Mouse (Mus musculus): ENCODE measurements around the gene Magi1. TPM values are rescaled to one million over a fixed set of nuclear protein-coding genes. Genes with fewer than 3 reads are reported as not detected.

The Magi1 gene
- polyA plus RNA-seq, 1 experiment from 2014 or later = 29.9 TPM

- Histone ChIP-seq H3K9ac (replicated peaks) (no peak overlapping the region), H3K27me3 (replicated peaks) (no peaks in the 10 kb centered on the region), H3K4me2 (no peak overlapping the region), H3K9me3 (replicated peaks) (no peaks in the 10 kb centered on the region), H3K36me3 (no peaks in the 10 kb centered on the region), H3K4me3 (replicated peaks) (no peak overlapping the region), H3K27ac (replicated peaks) (no peak overlapping the region), H3K4me1 (no peaks in the 10 kb centered on the region)
- ATAC-seq (ENCODE audit: low FRiP score) = no peak
- 76% methylated on average over 4 of the region's 4 CpGs for WGBS
These were observed 347.9 kb downstream of the Magi1 start for GRCm38 (mm10) chr6:93935793-93936192.

- H3K36me3 ChIP-seq = no peaks in the 10 kb centered on the region
- no peak overlapping the region for H3K27ac ChIP-seq (replicated peaks)
- WGBS = 87% methylated on average over 2 of the region's 2 CpGs
- no peak for ATAC-seq (ENCODE audit: low FRiP score)
- H3K9me3 ChIP-seq (replicated peaks) = no peaks in the 10 kb centered on the region
- no peak overlapping the region for H3K9ac ChIP-seq (replicated peaks)
- no peak overlapping the region for H3K4me3 ChIP-seq (replicated peaks)
- H3K27me3 ChIP-seq (replicated peaks) = no peaks in the 10 kb centered on the region
- H3K4me2 ChIP-seq = no peak overlapping the region
- no peaks in the 10 kb centered on the region for H3K4me1 ChIP-seq
These were observed 349.0 kb downstream of the Magi1 start for GRCm38 (mm10) chr6:93934700-93935099.

DNA sequence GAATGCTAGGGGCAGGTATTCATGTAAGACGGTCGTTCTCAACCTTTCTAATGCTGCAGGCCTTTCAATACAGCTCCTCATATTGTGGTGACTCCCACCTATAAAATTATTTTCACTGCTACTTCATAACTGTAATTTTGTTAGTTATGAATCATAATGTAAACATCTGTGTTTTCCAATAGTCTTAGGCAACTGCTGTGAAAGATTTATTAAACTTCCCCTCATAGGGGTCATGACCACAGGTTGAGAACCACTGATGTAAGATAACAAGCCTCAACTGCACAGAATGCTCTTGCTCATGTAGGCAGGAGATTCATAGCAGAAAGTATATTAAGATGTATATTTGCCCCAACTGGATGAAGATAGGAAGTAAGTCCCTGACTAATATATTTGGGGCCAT is 359.1 kb downstream of the Magi1 start:
- no peak overlapping the region for H3K27ac ChIP-seq (replicated peaks)
- H3K27me3 ChIP-seq (replicated peaks) = no peaks in the 10 kb centered on the region
- H3K4me2 ChIP-seq = no peak overlapping the region
- no peaks in the 10 kb centered on the region for H3K36me3 ChIP-seq
- no peak overlapping the region for H3K4me3 ChIP-seq (replicated peaks)
- H3K9ac ChIP-seq (replicated peaks) = no peak overlapping the region
- peaks cover 10% of the 10 kb centered on the region for H3K4me1 ChIP-seq
- 95% methylated on average over 2 of the region's 2 CpGs for WGBS
- no peaks in the 10 kb centered on the region for H3K9me3 ChIP-seq (replicated peaks)
- ATAC-seq (ENCODE audit: low FRiP score) = no peak

GRCm38 (mm10) chr6:93923972-93924371 is 359.7 kb downstream of the Magi1 start:
- H3K27ac ChIP-seq (replicated peaks) = no peak overlapping the region
- no peaks in the 10 kb centered on the region for H3K36me3 ChIP-seq
- H3K4me2 ChIP-seq = no peak overlapping the region
- ATAC-seq (ENCODE audit: low FRiP score) = no peak
- no peak overlapping the region for H3K4me3 ChIP-seq (replicated peaks)
- WGBS = 49% methylated on average over 3 of the region's 3 CpGs
- H3K9me3 ChIP-seq (replicated peaks) = no peaks in the 10 kb centered on the region
- H3K27me3 ChIP-seq (replicated peaks) = no peaks in the 10 kb centered on the region
- H3K4me1 ChIP-seq = peaks cover 10% of the 10 kb centered on the region
- no peak overlapping the region for H3K9ac ChIP-seq (replicated peaks)

- no peak overlapping the region for H3K4me3 ChIP-seq (replicated peaks)
These were observed 360.4 kb downstream of the Magi1 start for GRCm38 (mm10) chr6:93923351-93923750.

DNA sequence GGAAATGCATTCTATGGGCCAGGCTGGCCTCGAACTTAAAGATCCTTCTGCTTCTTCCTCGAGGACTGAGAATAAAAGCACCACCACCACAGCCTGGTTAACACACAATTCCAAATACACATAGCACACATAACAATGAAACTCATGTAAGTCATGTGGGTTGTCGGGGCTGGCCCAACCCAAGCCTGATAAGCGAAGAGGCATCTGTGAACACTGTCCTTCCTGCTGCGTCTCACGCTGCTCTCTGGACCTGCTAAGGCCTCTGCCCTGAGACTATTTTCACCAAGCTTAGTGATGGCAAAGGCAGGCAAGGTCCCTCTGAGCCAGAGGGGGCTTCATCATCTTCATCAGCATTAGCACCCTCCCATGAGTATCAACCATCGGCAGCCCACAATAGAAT is 360.8 kb downstream of the Magi1 start:
- Histone ChIP-seq H3K9ac (replicated peaks) (no peak overlapping the region), H3K4me1 (peaks cover 10% of the 10 kb centered on the region), H3K4me3 (replicated peaks) (no peak overlapping the region), H3K27me3 (replicated peaks) (no peaks in the 10 kb centered on the region), H3K9me3 (replicated peaks) (no peaks in the 10 kb centered on the region), H3K27ac (replicated peaks) (no peak overlapping the region), H3K4me2 (no peak overlapping the region), H3K36me3 (no peaks in the 10 kb centered on the region)
- no peak for ATAC-seq (ENCODE audit: low FRiP score)
- 80% methylated on average over 7 of the region's 7 CpGs for WGBS

More at GRCm38 (mm10) chr6:93923351-93923750, 360.4 kb downstream of the Magi1 start:
- H3K36me3 ChIP-seq = no peaks in the 10 kb centered on the region
- H3K27ac ChIP-seq (replicated peaks) = no peak overlapping the region
- H3K27me3 ChIP-seq (replicated peaks) = no peaks in the 10 kb centered on the region
- no peak for ATAC-seq (ENCODE audit: low FRiP score)
- WGBS = 38% methylated on average over 5 of the region's 5 CpGs
- H3K4me1 ChIP-seq = peaks cover 10% of the 10 kb centered on the region
- H3K4me2 ChIP-seq = no peak overlapping the region
- H3K9me3 ChIP-seq (replicated peaks) = no peaks in the 10 kb centered on the region
- no peak overlapping the region for H3K9ac ChIP-seq (replicated peaks)

GRCm38 (mm10) chr6:93913226-93913861 is 370.4 kb downstream of the Magi1 start:
- Histone ChIP-seq H3K9ac (replicated peaks) (peak overlapping the region; percentile 87), H3K4me2 (peak overlapping the region; percentile 72), H3K27ac (replicated peaks) (peak overlapping the region; percentile 94), H3K27me3 (replicated peaks) (no peaks in the 10 kb centered on the region), H3K9me3 (replicated peaks) (no peaks in the 10 kb centered on the region), H3K36me3 (no peaks in the 10 kb centered on the region), H3K4me3 (replicated peaks) (peak overlapping the region; percentile 61), H3K4me1 (peaks cover 34% of the 10 kb centered on the region)
- ATAC-seq (ENCODE audit: low FRiP score) = peak; percentile 68
- 2% methylated on average over 22 of the region's 22 CpGs for WGBS

DNA sequence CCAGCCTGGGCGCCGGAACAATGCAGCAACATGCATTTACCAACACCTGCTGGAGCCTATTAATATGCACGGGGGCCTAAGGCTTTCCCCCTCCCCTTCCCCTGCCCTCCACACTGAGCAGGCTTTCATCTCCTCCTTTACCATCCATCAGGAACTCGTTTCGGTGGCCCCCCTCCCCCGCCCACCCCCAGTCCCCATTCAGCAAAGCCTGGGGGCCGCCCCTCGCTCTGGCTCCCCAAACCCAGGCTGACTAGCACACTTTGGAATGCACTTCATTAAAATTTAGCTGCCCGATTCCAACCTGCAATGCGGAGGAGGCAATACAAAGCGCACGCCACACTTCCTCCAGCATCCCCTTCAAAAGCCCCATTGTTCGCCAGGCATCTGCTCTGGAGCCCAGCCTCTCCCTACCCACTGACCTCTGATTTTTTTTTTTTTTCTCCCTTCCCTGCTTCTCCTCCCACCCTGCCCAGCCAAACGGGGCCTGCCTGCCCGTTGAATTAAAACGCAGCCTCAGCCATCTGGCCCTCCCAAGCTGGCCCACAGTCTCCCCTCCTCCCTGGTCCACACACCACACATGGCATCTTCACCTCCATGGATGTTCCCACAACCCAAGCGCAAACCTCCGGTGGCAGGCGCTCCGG is 371.0 kb downstream of the Magi1 start:
- under 1% methylated on average over 20 of the region's 20 CpGs for WGBS
- Histone ChIP-seq H3K4me1 (peaks cover 34% of the 10 kb centered on the region), H3K4me2 (peak overlapping the region; percentile 72), H3K27me3 (replicated peaks) (no peaks in the 10 kb centered on the region), H3K9ac (replicated peaks) (peak overlapping the region; percentile 87), H3K36me3 (no peaks in the 10 kb centered on the region), H3K9me3 (replicated peaks) (no peaks in the 10 kb centered on the region), H3K4me3 (replicated peaks) (peak overlapping the region; percentile 61), H3K27ac (replicated peaks) (peak overlapping the region; percentile 94)
- peak; percentile 85 for ATAC-seq (ENCODE audit: low FRiP score)

GRCm38 (mm10) chr6:93912003-93912581 is 371.6 kb downstream of the Magi1 start:
- 10% methylated on average over 8 of the region's 8 CpGs for WGBS
- H3K27me3 ChIP-seq (replicated peaks) = no peaks in the 10 kb centered on the region
- H3K9me3 ChIP-seq (replicated peaks) = no peaks in the 10 kb centered on the region
- H3K9ac ChIP-seq (replicated peaks) = peak overlapping the region; percentile 87
- peaks cover 34% of the 10 kb centered on the region for H3K4me1 ChIP-seq
- peak overlapping the region; percentile 94 for H3K27ac ChIP-seq (replicated peaks)
- H3K4me3 ChIP-seq (replicated peaks) = peak overlapping the region; percentile 61
- peak; percentile 40 for ATAC-seq (ENCODE audit: low FRiP score)
- H3K4me2 ChIP-seq = peak overlapping the region; percentile 72
- no peaks in the 10 kb centered on the region for H3K36me3 ChIP-seq

- ATAC-seq (ENCODE audit: low FRiP score) = no peak
- H3K9ac ChIP-seq (replicated peaks) = peak overlapping the region; percentile 87
- H3K27me3 ChIP-seq (replicated peaks) = no peaks in the 10 kb centered on the region
- peak overlapping the region; percentile 30 for H3K27ac ChIP-seq (replicated peaks)
- peak overlapping the region; percentile 61 for H3K4me3 ChIP-seq (replicated peaks)
- no peaks in the 10 kb centered on the region for H3K9me3 ChIP-seq (replicated peaks)
- 12% methylated on average over 2 of the region's 2 CpGs for WGBS
- H3K4me1 ChIP-seq = peaks cover 34% of the 10 kb centered on the region
- no peaks in the 10 kb centered on the region for H3K36me3 ChIP-seq
- peak overlapping the region; percentile 72 for H3K4me2 ChIP-seq
These were observed 372.3 kb downstream of the Magi1 start for GRCm38 (mm10) chr6:93911420-93911819.

DNA sequence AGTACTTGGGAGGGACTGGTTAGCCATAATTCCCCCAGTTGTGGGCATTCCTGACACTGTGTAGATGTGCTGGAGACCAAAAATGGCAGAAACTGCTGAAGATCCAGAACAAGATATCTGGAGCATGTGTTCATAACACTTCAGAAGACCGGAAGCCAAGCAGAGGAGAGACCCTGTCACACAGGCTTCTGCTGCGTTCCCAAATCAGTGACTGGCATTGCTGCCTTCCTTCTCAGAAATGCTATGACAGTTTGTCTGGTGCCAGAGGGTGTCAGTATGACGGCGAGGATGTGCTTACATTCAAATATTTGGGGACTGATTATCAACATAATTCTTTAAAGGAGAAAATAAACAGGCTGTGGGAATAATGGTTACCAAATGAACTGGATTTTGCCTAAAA is 373.7 kb downstream of the Magi1 start:
- no peaks in the 10 kb centered on the region for H3K27me3 ChIP-seq (replicated peaks)
- no peak for ATAC-seq (ENCODE audit: low FRiP score)
- peak overlapping the region; percentile 72 for H3K4me2 ChIP-seq
- H3K27ac ChIP-seq (replicated peaks) = no peak overlapping the region
- H3K36me3 ChIP-seq = no peaks in the 10 kb centered on the region
- peaks cover 34% of the 10 kb centered on the region for H3K4me1 ChIP-seq
- H3K4me3 ChIP-seq (replicated peaks) = no peak overlapping the region
- no peak overlapping the region; the same call in 1 of the 2 replicates for H3K9ac ChIP-seq (replicated peaks)
- WGBS = 73% methylated on average over 4 of the region's 4 CpGs
- no peaks in the 10 kb centered on the region for H3K9me3 ChIP-seq (replicated peaks)

DNA sequence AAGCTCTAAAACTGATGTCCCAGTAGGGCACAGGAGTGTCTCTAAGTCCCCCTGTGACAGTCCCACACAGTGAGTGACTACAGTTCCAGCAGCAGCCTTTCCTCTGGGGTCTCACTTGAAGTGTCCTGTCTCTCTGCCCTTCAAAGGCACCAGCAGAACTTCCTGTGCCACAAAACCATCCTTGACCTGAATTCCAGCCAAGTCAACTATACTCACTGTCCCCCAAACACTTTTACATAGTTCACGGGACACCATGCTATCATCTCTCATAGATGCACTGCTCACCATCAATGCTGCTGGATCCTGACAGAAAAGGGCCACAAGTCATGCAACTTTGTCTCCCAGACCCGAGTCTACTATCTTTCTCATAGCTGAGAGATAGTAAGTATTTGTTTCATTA is 378.7 kb downstream of the Magi1 start:
- Histone ChIP-seq H3K4me2 (no peak overlapping the region), H3K27me3 (replicated peaks) (no peaks in the 10 kb centered on the region), H3K27ac (replicated peaks) (no peak overlapping the region), H3K9me3 (replicated peaks) (no peaks in the 10 kb centered on the region), H3K36me3 (no peaks in the 10 kb centered on the region), H3K9ac (replicated peaks) (no peak overlapping the region), H3K4me1 (peaks cover 4% of the 10 kb centered on the region), H3K4me3 (replicated peaks) (no peak overlapping the region)
- ATAC-seq (ENCODE audit: low FRiP score) = no peak
- WGBS = 93% methylated on average over 2 of the region's 2 CpGs
